Mouse (Mus musculus) embryo, embryonic 11 days (tissue): ENCODE measurements around the gene Lsm4.

Experiments
- DNase-seq: peaks from one replicate; pipeline ENCODE4 v3.0.0-alpha.2; 2015

Lsm4 gene

GRCm38 (mm10) chr8:70680039-70680438 lies 7.0 kb downstream of the Lsm4 start:
- no peak for DNase-seq

- DNase-seq, result no peak
Observed at GRCm38 (mm10) chr8:70681410-70681809, 8.4 kb downstream of the Lsm4 start.

GRCm38 (mm10) chr8:70682193-70682592 lies 9.1 kb downstream of the Lsm4 start:
- peak; percentile 66 for DNase-seq

GRCm38 (mm10) chr8:70682692-70683091 lies 9.6 kb downstream of the Lsm4 start:
- no peak for DNase-seq

- DNase-seq, result no peak
Observed at GRCm38 (mm10) chr8:70684291-70684690, 11.2 kb downstream of the Lsm4 start.

- no peak for DNase-seq
Observed at GRCm38 (mm10) chr8:70687576-70687975, 14.5 kb downstream of the Lsm4 start.

GRCm38 (mm10) chr8:70688136-70688535 lies 15.1 kb downstream of the Lsm4 start:
- DNase-seq, result no peak

- no peak for DNase-seq
Observed at GRCm38 (mm10) chr8:70689892-70690390, 16.9 kb downstream of the Lsm4 start.

- no peak for DNase-seq
Observed at GRCm38 (mm10) chr8:70691230-70691629, 18.2 kb downstream of the Lsm4 start.

- DNase-seq, result peak; percentile 93
Observed at GRCm38 (mm10) chr8:70691727-70692231, 18.7 kb downstream of the Lsm4 start.

GRCm38 (mm10) chr8:70693636-70694035 lies 20.6 kb downstream of the Lsm4 start:
- DNase-seq, result no peak

- peak; percentile 47 for DNase-seq
Observed at GRCm38 (mm10) chr8:70695318-70696018, 22.4 kb downstream of the Lsm4 start.

- DNase-seq, result peak; percentile 93
Observed at GRCm38 (mm10) chr8:70696019-70696885, 23.2 kb downstream of the Lsm4 start.

- DNase-seq, result no peak
Observed at GRCm38 (mm10) chr8:70696946-70697345, 23.9 kb downstream of the Lsm4 start.

GRCm38 (mm10) chr8:70697366-70698250 lies 24.6 kb downstream of the Lsm4 start:
- DNase-seq, result no peak

GRCm38 (mm10) chr8:70698310-70699109 lies 25.5 kb downstream of the Lsm4 start, which contains the start of gene Jund:
Jund (plus strand) TSS chr8:70698949.
- peak; percentile 100 for DNase-seq

GRCm38 (mm10) chr8:70699116-70699833 lies 26.2 kb downstream of the Lsm4 start:
- no peak for DNase-seq

GRCm38 (mm10) chr8:70699834-70700554 lies 26.9 kb downstream of the Lsm4 start:
- DNase-seq, result peak; percentile 88

- DNase-seq, result peak; percentile 96
Observed at GRCm38 (mm10) chr8:70700555-70700922, 27.5 kb downstream of the Lsm4 start.
